Mouse (Mus musculus): ENCODE results near the gene Itga5. TPM values are rescaled to one million over a fixed set of nuclear protein-coding genes. Genes with fewer than 3 reads are reported as not detected.
A peak's percentile ranks its signal among the peaks of the same experiment; 100 is the strongest.

Itga5 gene
- polyA plus RNA-seq, 1 experiment from 2014 or later: 23.8 TPM

DNA sequence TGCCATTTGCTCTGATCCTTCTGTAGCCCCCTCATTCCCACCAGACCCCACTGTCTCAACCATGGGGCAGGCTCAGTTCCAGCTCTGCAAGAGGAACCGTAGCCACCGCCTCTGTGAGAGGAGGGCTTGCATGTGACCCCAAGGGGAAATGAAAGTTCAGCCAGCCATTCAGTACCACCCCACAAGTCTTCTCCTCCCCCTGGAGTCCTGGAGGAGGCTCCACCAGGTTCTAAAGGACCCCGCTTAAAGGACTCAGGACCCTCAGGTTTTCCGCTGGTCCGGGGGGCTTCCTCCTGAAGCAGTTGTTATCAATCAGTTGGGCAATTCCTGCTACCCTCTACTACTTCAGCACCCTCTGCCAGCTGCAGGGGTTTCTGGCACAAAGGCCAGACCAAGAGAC, 32.8 kb downstream of the Itga5 start:
- WGBS: 65% methylated on average over 5 of the region's 5 CpGs
- Histone ChIP-seq H3K27ac (peak overlapping the region; percentile 84), H3K36me3 (no peaks in the 10 kb centered on the region), H3K9me3 (no peaks in the 10 kb centered on the region), H3K4me1 (replicated peaks) (peaks cover 69% of the 10 kb centered on the region), H3K4me3 (no peak overlapping the region), H3K27me3 (ENCODE audit: insufficient read depth, poor library complexity, severe bottlenecking) (peaks cover 23% of the 10 kb centered on the region)
- DNase-seq (ENCODE audit: low spot score): no peak

- WGBS: 63% methylated on average over 5 of the region's 5 CpGs
- Histone ChIP-seq H3K4me3 (peak overlapping the region; percentile 3; the same call in 1 of the 2 replicates), H3K27ac (peak overlapping the region; percentile 84), H3K27me3 (ENCODE audit: insufficient read depth, poor library complexity, severe bottlenecking) (peaks cover 17% of the 10 kb centered on the region), H3K36me3 (no peaks in the 10 kb centered on the region), H3K9me3 (no peaks in the 10 kb centered on the region), H3K4me1 (replicated peaks) (peaks cover 63% of the 10 kb centered on the region)
- no peak for DNase-seq (ENCODE audit: low spot score)
Observed at GRCm38 (mm10) chr15:103333081-103333615, 33.4 kb downstream of the Itga5 start.

DNA sequence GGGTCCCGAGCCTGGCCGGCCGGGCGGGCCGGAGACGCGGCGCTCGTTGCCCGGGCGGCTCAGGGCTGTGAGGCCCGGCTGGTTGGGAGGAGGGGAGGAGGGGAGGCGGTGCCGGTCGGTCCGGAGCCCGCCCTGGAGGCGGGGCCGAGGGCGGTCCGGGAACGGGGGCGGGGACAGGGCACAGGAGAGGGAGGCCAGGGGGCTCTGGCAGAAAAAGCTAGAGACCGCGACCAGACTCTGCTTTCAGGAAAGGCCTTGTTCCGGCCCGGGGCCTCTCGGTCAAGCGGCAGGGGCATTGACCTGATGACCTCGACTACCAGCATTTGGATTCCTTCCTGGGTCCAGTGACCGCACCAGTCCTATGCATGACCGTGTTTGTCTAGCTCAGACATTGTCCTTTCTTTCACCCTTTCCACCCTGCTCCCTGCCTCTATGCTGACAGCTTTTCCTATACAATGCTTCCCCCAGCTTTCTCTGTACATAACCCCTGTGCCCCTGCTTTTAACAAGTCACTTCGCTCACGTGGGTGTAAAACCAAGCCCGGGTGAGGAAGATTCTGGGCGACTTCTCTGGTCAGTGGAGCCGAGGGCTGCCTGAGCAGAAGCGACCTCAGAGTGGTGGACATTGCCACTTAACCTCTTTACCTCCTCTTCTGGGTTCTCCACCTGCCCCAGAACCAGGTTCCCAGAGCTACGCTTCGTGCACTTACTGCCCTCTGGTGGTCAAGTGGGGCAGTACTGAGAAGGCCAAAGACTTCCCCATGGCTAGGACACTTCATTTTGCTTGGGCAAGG, 42.9 kb downstream of the Itga5 start:
- peak; percentile 92 for DNase-seq (ENCODE audit: low spot score)
- Histone ChIP-seq H3K4me1 (replicated peaks) (peaks cover 43% of the 10 kb centered on the region), H3K27ac (peak overlapping the region; percentile 96), H3K36me3 (peaks cover 16% of the 10 kb centered on the region), H3K4me3 (peak overlapping the region; percentile 87), H3K27me3 (ENCODE audit: insufficient read depth, poor library complexity, severe bottlenecking) (no peaks in the 10 kb centered on the region), H3K9me3 (no peaks in the 10 kb centered on the region)
- 1% methylated on average over 40 of the region's 40 CpGs for WGBS

GRCm38 (mm10) chr15:103323070-103323454, 43.5 kb downstream of the Itga5 start:
- peak overlapping the region; percentile 96 for H3K27ac ChIP-seq
- H3K36me3 ChIP-seq: peaks cover 22% of the 10 kb centered on the region
- H3K4me3 ChIP-seq: peak overlapping the region; percentile 87
- no peak for DNase-seq (ENCODE audit: low spot score)
- no peaks in the 10 kb centered on the region for H3K27me3 ChIP-seq (ENCODE audit: insufficient read depth, poor library complexity, severe bottlenecking)
- under 1% methylated on average over 26 of the region's 26 CpGs for WGBS
- H3K9me3 ChIP-seq: no peaks in the 10 kb centered on the region
- H3K4me1 ChIP-seq (replicated peaks): peaks cover 45% of the 10 kb centered on the region

DNA sequence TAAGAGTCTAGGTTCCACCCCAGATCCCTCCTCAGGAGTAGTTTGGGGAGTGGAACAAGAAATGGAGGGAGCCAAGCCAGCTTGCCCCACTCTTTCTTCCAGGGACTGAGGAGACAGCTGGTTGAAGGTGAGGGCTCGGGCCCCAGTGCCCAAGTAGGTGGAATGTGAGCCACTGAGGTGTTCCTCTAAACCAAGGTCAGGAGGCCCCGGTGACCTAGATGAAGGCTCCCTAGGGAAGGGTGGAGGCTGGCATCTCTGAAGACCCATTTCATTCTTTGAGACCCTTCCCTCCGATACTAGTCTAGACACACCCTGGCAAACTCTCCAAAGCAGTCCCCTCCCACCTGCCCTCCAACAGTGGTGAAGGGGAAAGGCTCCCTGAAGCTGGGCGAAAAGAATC, 44.2 kb downstream of the Itga5 start:
- DNase-seq (ENCODE audit: low spot score): no peak
- Histone ChIP-seq H3K4me3 (peak overlapping the region; percentile 87), H3K27ac (peak overlapping the region; percentile 96), H3K4me1 (replicated peaks) (peaks cover 48% of the 10 kb centered on the region), H3K27me3 (ENCODE audit: insufficient read depth, poor library complexity, severe bottlenecking) (no peaks in the 10 kb centered on the region), H3K9me3 (no peaks in the 10 kb centered on the region), H3K36me3 (peaks cover 29% of the 10 kb centered on the region)
- WGBS: 52% methylated on average over 4 of the region's 4 CpGs

DNA sequence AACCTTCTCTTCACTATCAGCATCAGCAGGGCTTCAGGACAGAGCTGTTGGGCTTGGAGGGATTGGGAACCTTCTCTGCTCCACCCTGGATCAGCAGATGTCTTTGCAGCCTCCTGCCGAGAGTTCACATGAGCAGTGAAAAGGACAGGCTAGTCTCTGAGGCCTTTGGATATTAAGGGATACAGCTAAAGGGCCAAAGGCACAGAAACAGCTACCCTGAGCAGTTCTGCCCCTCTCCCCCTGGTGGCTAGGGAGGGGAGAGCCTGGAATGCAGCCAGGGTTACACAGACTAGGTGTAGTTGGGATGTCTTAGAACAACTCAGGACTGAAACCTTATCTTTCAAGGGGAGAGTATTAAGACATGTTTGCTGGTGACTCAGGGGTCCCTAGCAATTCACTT, 45.5 kb downstream of the Itga5 start:
- no peak for DNase-seq (ENCODE audit: low spot score)
- Histone ChIP-seq H3K9me3 (no peaks in the 10 kb centered on the region), H3K36me3 (peaks cover 42% of the 10 kb centered on the region), H3K27ac (no peak overlapping the region), H3K27me3 (ENCODE audit: insufficient read depth, poor library complexity, severe bottlenecking) (no peaks in the 10 kb centered on the region), H3K4me3 (no peak overlapping the region; the same call in 1 of the 2 replicates), H3K4me1 (replicated peaks) (peaks cover 53% of the 10 kb centered on the region)
- WGBS: 53% methylated on average over 1 of the region's 1 CpGs

GRCm38 (mm10) chr15:103318201-103318816, 48.3 kb downstream of the Itga5 start:
- Histone ChIP-seq H3K36me3 (peaks cover 63% of the 10 kb centered on the region), H3K9me3 (no peaks in the 10 kb centered on the region), H3K4me3 (no peak overlapping the region), H3K27ac (no peak overlapping the region), H3K4me1 (replicated peaks) (peaks cover 65% of the 10 kb centered on the region), H3K27me3 (ENCODE audit: insufficient read depth, poor library complexity, severe bottlenecking) (peaks cover 5% of the 10 kb centered on the region; the same call in 1 of the 2 replicates)
- WGBS: 72% methylated on average over 3 of the region's 3 CpGs
- no peak for DNase-seq (ENCODE audit: low spot score)

- no peak for DNase-seq (ENCODE audit: low spot score)
- Histone ChIP-seq H3K27ac (no peak overlapping the region), H3K4me1 (replicated peaks) (peaks cover 67% of the 10 kb centered on the region), H3K36me3 (peaks cover 63% of the 10 kb centered on the region), H3K27me3 (ENCODE audit: insufficient read depth, poor library complexity, severe bottlenecking) (peaks cover 5% of the 10 kb centered on the region; the same call in 1 of the 2 replicates), H3K9me3 (no peaks in the 10 kb centered on the region), H3K4me3 (no peak overlapping the region)
- WGBS: 90% methylated on average over 8 of the region's 8 CpGs
Observed at GRCm38 (mm10) chr15:103317731-103318130, 48.8 kb downstream of the Itga5 start.

GRCm38 (mm10) chr15:103317120-103317519, 49.4 kb downstream of the Itga5 start:
- Histone ChIP-seq H3K36me3 (peaks cover 63% of the 10 kb centered on the region), H3K4me1 (replicated peaks) (peaks cover 61% of the 10 kb centered on the region), H3K9me3 (no peaks in the 10 kb centered on the region), H3K27ac (no peak overlapping the region), H3K4me3 (no peak overlapping the region), H3K27me3 (ENCODE audit: insufficient read depth, poor library complexity, severe bottlenecking) (peaks cover 5% of the 10 kb centered on the region; the same call in 1 of the 2 replicates)
- no peak for DNase-seq (ENCODE audit: low spot score)

DNA sequence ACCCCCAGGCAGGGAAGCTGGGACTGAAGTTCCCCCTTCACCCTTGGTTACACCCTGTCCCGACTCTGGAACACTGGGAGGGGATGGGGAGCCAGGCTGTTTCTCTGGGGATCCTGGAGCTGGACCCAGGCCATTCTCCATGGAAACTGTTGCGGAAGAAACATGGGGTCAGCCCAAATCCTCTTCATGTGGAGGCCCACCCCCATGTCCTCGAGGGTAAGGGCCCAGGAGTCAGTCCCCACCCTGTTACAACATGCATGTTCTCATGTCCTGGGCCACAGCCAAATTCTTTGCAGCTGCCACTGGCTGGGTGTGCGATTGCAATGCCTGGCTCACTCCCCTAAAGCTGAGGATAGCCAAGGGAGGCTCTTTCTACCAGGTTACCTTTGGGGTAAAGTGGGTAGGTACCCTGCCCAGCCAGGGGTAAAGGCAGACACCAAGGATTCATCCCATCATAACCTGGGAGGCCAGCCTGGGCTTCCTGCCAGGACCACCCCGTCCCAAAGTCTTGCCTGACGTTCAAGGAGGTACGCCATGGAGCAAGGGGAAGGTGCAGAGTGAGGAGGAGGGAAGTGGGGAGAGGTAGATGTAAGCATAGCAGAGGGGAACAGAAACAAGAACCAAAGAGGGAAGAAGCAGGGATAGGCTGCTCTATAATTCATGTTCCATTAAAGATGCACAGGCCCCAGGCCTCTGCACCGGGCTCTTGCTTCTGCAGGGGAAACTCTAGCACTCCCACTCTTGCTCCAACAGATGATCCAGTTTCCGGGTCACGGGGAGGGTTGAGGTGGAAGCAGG, 50.4 kb downstream of the Itga5 start:
- Histone ChIP-seq H3K36me3 (peaks cover 63% of the 10 kb centered on the region), H3K9me3 (no peaks in the 10 kb centered on the region), H3K27me3 (ENCODE audit: insufficient read depth, poor library complexity, severe bottlenecking) (peaks cover 5% of the 10 kb centered on the region; the same call in 1 of the 2 replicates), H3K27ac (0 out of 2 replicates have a peak overlapping the region, but pooled peaks have one; percentile 6), H3K4me3 (no peak overlapping the region), H3K4me1 (replicated peaks) (peaks cover 52% of the 10 kb centered on the region)
- WGBS: 93% methylated on average over 10 of the region's 10 CpGs
- DNase-seq (ENCODE audit: low spot score): no peak

DNA sequence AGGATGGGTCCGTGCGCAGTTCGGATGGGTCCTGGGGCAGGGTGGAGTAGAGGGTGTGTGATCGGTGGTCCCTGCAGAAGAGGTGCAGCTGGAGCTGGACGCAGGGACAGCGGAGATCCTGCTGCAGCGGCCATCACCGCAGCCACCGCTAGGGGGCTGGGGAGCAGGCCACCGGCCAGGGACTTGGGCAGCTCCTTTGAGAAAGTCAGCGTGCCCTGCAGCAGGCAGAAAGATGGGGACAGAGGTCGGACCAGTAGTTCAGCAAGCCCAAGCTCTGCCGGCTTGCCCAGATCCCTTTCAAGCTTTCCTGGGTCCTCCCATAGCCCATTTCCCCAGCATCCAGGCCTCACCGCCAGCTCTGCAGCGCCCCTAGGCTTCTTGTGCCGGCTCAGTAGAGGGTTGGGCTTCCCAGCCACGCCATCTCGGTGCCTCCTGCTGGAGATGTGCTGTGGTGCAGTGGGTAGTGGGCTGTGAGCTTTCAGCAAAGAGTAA, 51.5 kb downstream of the Itga5 start:
- H3K9me3 ChIP-seq: no peaks in the 10 kb centered on the region
- peak; percentile 90 for DNase-seq (ENCODE audit: low spot score)
- H3K27ac ChIP-seq: peak overlapping the region; percentile 82
- peak overlapping the region; percentile 52 for H3K4me3 ChIP-seq
- peaks cover 8% of the 10 kb centered on the region for H3K27me3 ChIP-seq (ENCODE audit: insufficient read depth, poor library complexity, severe bottlenecking)
- WGBS: 2% methylated on average over 18 of the region's 18 CpGs
- peaks cover 57% of the 10 kb centered on the region for H3K36me3 ChIP-seq
- peaks cover 44% of the 10 kb centered on the region for H3K4me1 ChIP-seq (replicated peaks)

DNA sequence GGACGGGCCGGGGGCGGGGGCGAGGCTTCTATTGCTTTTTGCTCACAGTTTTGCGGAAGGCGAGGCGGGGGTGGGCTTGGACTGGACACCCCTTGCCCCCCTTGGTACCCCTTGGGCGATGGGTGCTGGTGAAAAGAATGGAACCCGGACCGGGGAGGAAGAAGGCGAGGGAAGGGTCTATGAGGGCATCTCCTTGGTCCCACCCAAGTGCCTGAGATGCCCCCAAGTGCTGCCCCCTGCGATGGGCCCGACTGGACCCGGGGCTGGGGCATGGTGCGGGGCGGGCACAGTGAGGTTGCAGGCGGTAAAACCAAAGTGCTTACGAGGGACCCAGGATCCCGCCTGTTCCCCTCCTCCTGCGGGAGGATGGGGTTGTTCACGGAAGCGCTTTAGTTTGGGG, 52.4 kb downstream of the Itga5 start:
- Histone ChIP-seq H3K27me3 (ENCODE audit: insufficient read depth, poor library complexity, severe bottlenecking) (peaks cover 17% of the 10 kb centered on the region), H3K9me3 (no peaks in the 10 kb centered on the region), H3K4me1 (replicated peaks) (peaks cover 44% of the 10 kb centered on the region), H3K4me3 (peak overlapping the region; percentile 52), H3K36me3 (peaks cover 52% of the 10 kb centered on the region), H3K27ac (peak overlapping the region; percentile 82)
- no peak for DNase-seq (ENCODE audit: low spot score)
- 26% methylated on average over 22 of the region's 22 CpGs for WGBS

All from hindbrain, embryonic 10.5 days (tissue).